Mouse (Mus musculus): ENCODE results near the gene Vamp2. TPM values are rescaled to one million over a fixed set of nuclear protein-coding genes. Genes with fewer than 3 reads are reported as not detected.
"Not testable (repeated sequence)": the region's sequence is repeated elsewhere in the genome, so short reads cannot be mapped to it uniquely, and the experiment has no call there.

Vamp2 gene
- polyA plus RNA-seq, 3 experiments from 2014 or later, result 26.9 to 31.5 (median 27.3) TPM

GRCm38 (mm10) chr11:69081613-69082012, 6.7 kb upstream of the Vamp2 start:
- ATAC-seq, result no peak

GRCm38 (mm10) chr11:69085608-69086007, 2.7 kb upstream of the Vamp2 start:
- ATAC-seq, result no peak

GRCm38 (mm10) chr11:69086390-69086789, 1.9 kb upstream of the Vamp2 start:
- ATAC-seq, result no peak

- ATAC-seq, result no peak
Observed at GRCm38 (mm10) chr11:69087082-69087481, 1.2 kb upstream of the Vamp2 start.

- no peak for ATAC-seq
Observed at GRCm38 (mm10) chr11:69087597-69087996, 693 bp upstream of the Vamp2 start.

DNA sequence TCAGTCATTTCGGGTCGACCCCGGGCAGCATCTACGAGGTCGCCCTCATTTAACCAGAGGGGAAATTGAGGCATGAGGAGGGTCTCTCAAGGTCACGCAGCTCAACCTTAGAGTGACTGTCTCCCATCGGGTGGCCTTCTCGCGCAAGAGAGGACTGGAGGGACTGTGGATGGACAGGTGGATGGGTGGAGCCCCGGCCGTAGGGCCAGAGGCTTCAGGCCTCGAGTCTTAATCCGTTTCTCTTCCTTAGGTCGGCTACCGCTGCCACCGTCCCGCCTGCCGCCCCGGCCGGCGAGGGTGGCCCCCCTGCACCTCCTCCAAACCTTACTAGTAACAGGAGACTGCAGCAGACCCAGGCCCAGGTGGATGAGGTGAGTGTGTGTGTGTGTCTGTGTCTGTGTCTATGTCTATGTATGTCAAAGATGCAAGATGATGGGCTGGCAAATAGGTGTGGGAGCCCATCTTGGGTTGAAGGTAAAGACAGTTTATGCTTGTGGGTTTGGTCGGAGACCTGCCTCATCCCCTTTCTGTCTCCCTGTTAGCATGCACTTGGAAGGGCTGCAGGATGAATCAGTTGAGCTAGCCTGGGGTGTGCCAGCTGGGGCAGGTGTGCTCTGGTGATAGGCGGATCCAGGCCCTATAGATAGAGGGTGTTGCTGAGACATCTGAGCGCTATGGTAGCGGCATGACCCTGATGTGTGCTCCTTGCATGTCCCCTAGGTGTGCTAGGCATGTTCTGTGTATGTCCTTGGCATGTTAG, 746 bp downstream of the Vamp2 start:
- no peak for ATAC-seq

DNA sequence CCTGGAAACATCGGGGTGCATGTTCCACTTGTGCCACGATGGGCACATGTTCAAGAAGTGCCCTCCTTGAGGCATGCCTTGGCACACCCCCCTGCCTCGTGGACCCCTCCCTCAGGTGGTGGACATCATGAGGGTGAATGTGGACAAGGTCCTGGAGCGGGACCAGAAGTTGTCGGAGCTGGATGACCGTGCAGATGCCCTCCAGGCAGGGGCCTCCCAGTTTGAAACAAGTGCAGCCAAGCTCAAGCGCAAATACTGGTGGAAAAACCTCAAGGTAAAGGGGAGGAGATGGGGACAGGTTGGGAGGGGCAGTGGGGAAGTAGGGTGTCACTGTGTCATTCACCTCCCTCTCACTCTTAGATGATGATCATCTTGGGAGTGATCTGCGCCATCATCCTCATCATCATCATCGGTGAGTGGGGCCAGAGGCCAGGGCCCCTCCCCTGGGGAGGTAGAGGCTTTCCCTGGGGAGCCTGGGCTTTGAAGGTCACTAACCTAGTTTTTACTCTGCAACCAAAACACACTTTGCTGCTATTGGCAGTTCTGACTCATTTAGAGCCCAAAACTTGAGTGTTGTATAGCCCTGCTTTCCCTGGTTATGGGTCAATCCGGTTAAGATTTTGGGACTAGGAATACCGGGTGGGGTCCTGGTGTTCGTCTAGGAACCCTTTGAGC, 1.5 kb downstream of the Vamp2 start:
- ATAC-seq, result no peak

DNA sequence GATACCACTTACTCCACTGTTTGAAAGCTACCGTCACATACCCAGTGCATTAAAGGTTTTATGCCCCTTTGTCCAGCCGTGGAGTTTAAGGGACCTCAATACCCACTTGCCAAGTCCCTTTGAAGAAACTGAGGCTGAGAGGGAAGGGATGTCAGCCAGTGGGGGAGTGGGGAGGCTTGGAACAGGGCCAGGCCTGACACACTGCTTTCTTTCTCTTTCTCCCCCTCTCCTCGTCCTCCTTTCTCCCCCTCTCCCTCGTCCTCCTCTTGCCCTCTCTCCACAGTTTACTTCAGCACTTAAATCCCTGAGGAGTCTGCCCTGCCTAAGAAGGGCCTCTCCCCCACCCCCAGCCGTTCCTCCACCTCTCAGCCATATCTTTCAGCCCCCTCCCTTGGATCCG, 2.1 kb downstream of the Vamp2 start:
- no peak for ATAC-seq

DNA sequence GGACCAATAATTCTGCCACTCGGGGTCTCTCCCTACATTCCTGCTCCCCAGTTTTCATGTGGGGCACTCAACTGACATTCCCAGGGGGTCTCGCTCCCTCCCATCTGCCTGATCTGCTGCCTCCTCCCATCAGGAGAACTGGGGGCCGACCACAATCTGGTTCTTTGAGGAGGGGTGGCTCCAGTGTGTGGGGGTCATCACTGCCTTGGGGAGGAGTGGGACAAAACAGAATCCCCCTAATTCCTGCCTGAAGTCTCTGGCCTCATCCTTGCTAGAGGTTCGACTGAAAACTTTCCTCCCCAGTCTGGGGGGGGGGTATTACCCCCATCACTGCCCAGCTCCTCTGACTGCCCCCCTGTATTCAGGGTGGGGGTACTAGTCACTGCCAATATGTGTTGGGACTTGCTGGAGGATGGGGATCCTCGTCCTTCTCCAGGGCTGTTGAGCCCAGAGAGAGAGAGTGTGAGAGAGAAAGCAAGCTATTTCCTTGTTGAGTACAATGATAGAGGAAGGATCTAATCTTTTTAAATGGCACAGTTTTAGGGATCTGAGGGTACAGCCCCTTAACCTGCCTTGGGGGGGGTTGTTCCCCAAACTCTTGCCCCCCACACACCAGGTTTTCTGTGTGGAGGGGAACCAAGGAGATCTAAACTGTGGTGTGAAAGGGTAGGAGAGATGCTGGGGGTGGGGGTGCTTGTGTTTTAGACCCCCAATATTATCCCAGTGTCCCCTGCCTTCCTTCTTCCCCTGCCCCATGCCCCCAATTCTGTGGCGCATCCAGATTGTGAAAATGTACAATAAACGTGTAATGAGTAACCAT, 3.5 kb downstream of the Vamp2 start:
- no peak for ATAC-seq

DNA sequence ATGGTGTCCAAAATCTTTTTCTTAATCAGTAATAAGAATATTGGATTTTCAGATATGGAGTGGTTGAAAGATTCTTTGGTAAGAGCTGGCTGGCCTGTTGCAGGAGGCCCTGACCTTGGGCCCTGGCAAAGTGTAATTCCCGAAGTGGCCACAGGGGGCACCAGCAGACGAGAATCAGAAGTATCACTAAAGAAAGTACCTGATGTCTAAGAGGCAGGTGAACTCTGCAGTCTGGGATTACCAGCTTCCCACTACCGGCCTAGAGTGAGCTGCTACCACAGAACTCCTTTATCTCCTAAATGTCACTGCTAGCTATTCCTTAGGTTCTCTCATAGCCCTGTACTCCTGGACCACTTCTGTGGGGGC, 4.1 kb downstream of the Vamp2 start:
- no peak for ATAC-seq

DNA sequence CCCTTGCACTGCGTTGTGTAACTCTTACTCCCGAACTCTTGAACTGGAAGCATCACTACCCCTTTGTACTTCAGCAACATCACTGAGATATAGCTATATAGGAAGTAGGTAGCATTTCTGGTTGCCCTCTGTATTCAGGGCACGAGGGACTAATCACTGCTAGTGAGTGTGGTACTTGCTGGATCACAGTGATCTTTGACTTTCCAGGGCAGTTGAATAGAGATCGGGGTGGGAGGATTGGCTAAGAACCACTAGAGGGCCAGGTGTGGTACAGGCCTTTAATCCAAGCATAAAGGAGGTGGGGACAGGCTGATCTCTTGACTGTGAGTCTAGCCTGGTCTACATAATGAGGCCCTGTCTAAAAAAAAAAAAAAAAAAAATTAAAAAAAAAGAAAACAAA, 4.6 kb downstream of the Vamp2 start:
- ATAC-seq, result no peak

GRCm38 (mm10) chr11:69093856-69094255, 5.6 kb downstream of the Vamp2 start:
- ATAC-seq, result not testable (repeated sequence)

DNA sequence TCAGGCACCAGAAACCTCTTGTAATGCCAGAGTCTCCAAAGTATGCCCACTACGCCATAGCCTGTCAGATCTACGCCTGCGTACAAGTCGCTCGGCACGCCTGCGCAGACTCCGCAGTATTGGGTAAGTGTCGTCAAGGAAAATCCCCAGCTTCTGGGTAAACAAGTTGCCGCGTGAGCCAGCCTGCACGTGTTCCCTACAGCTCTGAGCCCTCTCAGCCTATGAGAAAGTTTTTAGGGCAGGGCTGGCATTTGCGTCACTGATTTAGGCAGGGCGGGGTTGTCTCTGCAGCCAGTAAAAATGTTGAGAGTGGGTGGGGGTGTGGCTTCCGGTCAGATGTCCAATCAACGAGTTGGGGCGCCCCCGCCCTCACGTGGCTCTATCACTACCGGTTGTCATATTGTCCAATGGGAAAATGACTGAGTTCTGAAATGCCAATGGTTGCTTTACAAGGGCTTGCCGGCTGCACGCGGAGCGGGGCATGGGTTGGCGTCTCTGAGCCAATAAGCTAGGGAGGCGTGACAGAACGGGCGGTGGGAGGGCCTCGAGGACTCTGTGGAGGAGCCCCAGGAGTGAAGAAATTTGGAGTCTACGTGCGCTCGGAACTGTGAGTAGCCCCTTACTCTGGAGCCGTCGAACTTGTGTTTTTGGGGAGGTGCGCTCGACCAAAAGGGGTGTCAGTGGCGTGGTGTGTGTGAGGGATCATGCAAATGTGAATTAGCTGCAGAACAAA, 6.6 kb downstream of the Vamp2 start, which contains the start of gene Per1:
Gene Per1, plus strand, starts transcription at position 521 of the 733 bp plus-strand sequence.
- ATAC-seq, result peak; percentile 57

DNA sequence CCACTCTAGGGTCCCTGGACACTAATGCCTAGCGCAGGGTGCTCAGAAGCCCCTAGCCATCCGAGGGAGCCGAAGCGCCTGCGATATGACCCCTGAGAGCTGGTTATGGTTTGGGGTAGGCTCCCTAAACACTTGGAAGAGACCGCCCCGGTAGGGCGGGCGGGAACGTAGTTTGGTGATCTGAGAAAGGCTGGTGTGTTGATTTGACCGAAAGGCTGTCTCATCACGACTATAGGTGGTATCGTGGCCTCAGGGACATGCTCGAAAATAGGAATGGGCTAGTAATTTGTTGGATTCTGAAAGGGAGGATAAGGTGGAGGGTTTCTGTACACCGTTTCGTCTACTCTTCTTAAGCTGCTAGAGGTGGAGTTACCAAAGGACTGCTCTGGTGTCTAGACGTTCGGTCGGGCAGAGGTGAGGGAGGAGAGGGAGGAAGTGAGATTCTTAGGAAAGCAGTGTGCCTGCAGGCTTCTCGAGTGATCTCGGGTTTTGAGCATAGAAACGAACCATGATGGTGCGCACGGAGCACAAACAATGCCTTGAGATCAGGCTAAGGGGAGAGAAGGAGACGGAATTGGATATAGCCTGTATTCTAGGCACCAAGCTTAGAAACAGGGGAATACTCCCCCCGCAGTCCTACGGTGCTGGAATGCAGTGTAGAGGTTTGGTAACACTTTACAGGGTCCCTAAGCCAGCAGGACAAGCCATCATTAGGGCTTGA, 7.4 kb downstream of the Vamp2 start:
- ATAC-seq, result no peak

- no peak for ATAC-seq
Observed at GRCm38 (mm10) chr11:69096360-69096986, 8.2 kb downstream of the Vamp2 start.

- ATAC-seq, result peak; percentile 2
Observed at GRCm38 (mm10) chr11:69096987-69097900, 9.0 kb downstream of the Vamp2 start.

DNA sequence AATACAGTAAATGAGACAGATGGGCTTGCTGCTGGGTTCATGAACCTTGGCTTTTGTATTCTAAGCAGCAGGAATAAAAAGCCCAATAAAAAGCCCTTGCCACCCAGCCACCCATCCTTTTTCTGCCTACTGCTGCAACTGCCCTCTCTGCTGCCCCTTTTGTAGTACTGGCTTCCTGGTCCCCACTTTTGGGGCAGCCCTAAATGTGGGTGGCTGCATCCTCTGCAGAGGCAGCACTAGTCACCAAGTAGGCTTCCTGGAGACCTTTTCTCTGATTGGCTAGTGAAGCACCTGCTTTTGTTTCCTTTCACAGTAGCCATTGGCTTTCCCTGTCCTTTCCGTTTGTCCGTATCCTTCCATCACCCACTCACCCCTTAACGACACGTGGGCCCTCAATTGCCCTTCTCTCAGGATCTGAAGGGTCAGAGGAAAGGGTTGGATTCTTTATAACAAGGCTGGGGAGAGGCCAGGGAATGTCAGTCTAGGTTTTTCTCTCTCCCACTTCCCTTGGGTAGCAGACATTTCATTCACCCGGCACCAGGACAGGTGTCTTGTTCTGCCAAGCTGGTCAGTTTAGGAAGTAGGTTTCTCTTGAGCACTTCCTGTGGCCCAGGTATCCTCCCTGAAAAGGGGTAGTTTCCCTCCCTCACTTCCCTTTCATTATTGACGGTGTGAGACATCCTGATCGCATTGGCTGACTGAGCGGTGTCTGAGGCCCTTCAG, 9.9 kb downstream of the Vamp2 start:
- peak; percentile 53 for ATAC-seq

GRCm38 (mm10) chr11:69098762-69099091, 10.4 kb downstream of the Vamp2 start:
- no peak for ATAC-seq

GRCm38 (mm10) chr11:69099177-69099914, 11.1 kb downstream of the Vamp2 start:
- no peak for ATAC-seq

Data from inflammation-experienced regulatory T-cells, adult 6 months (primary cell).